Comparison of ENCODE assay signal across 14 mouse cellular contexts in the genomic region with DNA sequence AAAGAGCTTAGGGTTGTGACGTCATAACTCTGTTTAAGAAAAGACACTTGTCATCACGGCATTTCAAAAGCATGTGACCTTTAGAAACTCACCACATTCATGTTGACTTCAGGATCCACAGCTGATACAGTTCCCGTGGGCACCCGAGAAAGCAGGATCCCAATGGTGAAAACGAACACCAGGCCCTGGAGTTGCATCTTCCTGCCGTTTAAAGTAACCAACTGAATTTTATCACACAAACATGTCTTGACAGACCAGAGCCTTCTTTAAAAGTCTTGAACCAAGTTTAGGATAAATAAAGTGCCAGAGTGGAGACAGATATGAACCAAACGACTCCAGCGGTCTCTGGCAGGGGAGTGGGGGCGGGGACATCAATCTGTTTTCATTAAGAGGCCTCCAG. TPM values are rescaled to one million over a fixed set of nuclear protein-coding genes. Genes with fewer than 3 reads are reported as not detected.
DNase-seq lines count a peak whose midpoint lies in the region; ATAC-seq and TF ChIP-seq lines count a peak whose summit lies in the region.
"Had no signal": no experiment of that assay in that cellular context is flagged by ENCODE, and none has a peak within 500 bp of the region (broad histone marks: within the 10 kb centered on the region; RNA-seq: fewer than 3 reads in every experiment).

No protein-coding gene starts in this region.

- DNase-seq in CD4-positive, CD25-positive, alpha-beta regulatory T cell, adult 2 months (ENCODE audit: low read depth, low spot score): peak; percentile 28
- no peak for DNase-seq in intestine, embryonic 14.5 days (ENCODE audit: low spot score)
- DNase-seq in lung, postnatal 0 days (ENCODE audit: low spot score): no peak
- DNase-seq in lung, postnatal 10 days: no peak
- DNase-seq in urinary bladder, adult 2 months (ENCODE audit: low spot score): no peak
- DNase-seq: cerebellum, adult 18-20 months; kidney, adult 8-10 months had no signal

- no peaks in the 10 kb centered on the region for H3K9me3 ChIP-seq in intestine, embryonic 14.5 days (ENCODE audit: control insufficient read depth, low read length)
- no peaks in the 10 kb centered on the region for H3K9me3 ChIP-seq in intestine, embryonic 16.5 days (ENCODE audit: control insufficient read depth, low read length)
- H3K9me3 ChIP-seq in lung, postnatal 0 days (ENCODE audit: low read length): no peaks in the 10 kb centered on the region
- H3K9me3 ChIP-seq in liver, embryonic 12.5 days (replicated peaks): no peaks in the 10 kb centered on the region
- H3K9me3 ChIP-seq: embryonic facial prominence, embryonic 12.5 days; forebrain, embryonic 10.5 days; hindbrain, embryonic 13.5 days had no signal

- peak overlapping the region; percentile 23 for H3K4me2 ChIP-seq in intestine, embryonic 14.5 days (ENCODE audit: low read length)
- H3K4me2 ChIP-seq in intestine, embryonic 16.5 days (ENCODE audit: low read depth, low read length): no peak overlapping the region
- peak overlapping the region; percentile 18; the same call in 1 of the 2 replicates for H3K4me2 ChIP-seq in lung, postnatal 0 days (replicated peaks; ENCODE audit: low read depth, low read length)
- peak overlapping the region; percentile 12; the same call in 1 of the 2 replicates for H3K4me2 ChIP-seq in liver, embryonic 12.5 days
- H3K4me2 ChIP-seq: embryonic facial prominence, embryonic 12.5 days; hindbrain, embryonic 13.5 days had no signal

- no peak for TF ChIP-seq EP300 in lung, postnatal 0 days (IDR thresholded peaks at IDR 0.05)

- H3K27me3 ChIP-seq in intestine, embryonic 14.5 days (replicated peaks; ENCODE audit: control insufficient read depth, insufficient read depth, low read length): no peaks in the 10 kb centered on the region
- H3K27me3 ChIP-seq in intestine, embryonic 16.5 days (replicated peaks; ENCODE audit: control insufficient read depth, insufficient read depth, low read length): no peaks in the 10 kb centered on the region
- no peaks in the 10 kb centered on the region for H3K27me3 ChIP-seq in lung, postnatal 0 days (replicated peaks; ENCODE audit: insufficient read depth, low read length)
- H3K27me3 ChIP-seq in liver, embryonic 12.5 days (replicated peaks): no peaks in the 10 kb centered on the region
- H3K27me3 ChIP-seq: embryonic facial prominence, embryonic 12.5 days; hindbrain, embryonic 13.5 days; Patski had no signal

- no peak overlapping the region for H3K27ac ChIP-seq in intestine, embryonic 14.5 days (ENCODE audit: low read depth)
- H3K27ac ChIP-seq in intestine, embryonic 16.5 days (ENCODE audit: low read length): no peak overlapping the region
- no peak overlapping the region for H3K27ac ChIP-seq in lung, postnatal 0 days (ENCODE audit: low read length)
- no peak overlapping the region for H3K27ac ChIP-seq in liver, embryonic 12.5 days
- H3K27ac ChIP-seq: embryonic facial prominence, embryonic 12.5 days; forebrain, embryonic 10.5 days; hindbrain, embryonic 13.5 days had no signal

- H3K4me3 ChIP-seq in intestine, embryonic 14.5 days (ENCODE audit: low read depth, low read length): no peak overlapping the region
- no peak overlapping the region for H3K4me3 ChIP-seq in intestine, embryonic 16.5 days (ENCODE audit: low read length)
- no peak overlapping the region for H3K4me3 ChIP-seq in lung, postnatal 0 days (ENCODE audit: low read depth, low read length)
- no peak overlapping the region for H3K4me3 ChIP-seq in liver, embryonic 12.5 days
- H3K4me3 ChIP-seq: embryonic facial prominence, embryonic 12.5 days; forebrain, embryonic 10.5 days; hindbrain, embryonic 13.5 days had no signal

- TF ChIP-seq CTCF in lung, postnatal 0 days (IDR thresholded peaks at IDR 0.05): no peak

- H3K9ac ChIP-seq in intestine, embryonic 14.5 days (ENCODE audit: low read length): no peak overlapping the region
- no peak overlapping the region for H3K9ac ChIP-seq in intestine, embryonic 16.5 days (ENCODE audit: low read depth, low read length)
- no peak overlapping the region for H3K9ac ChIP-seq in lung, postnatal 0 days (replicated peaks; ENCODE audit: low read depth)
- H3K9ac ChIP-seq in liver, embryonic 12.5 days: no peak overlapping the region
- H3K9ac ChIP-seq: embryonic facial prominence, embryonic 12.5 days; hindbrain, embryonic 13.5 days had no signal

- 19% methylated on average over 9 of the region's 9 CpGs for WGBS in intestine, embryonic 14.5 days
- 40% methylated on average over 9 of the region's 9 CpGs for WGBS in intestine, embryonic 16.5 days
- WGBS in lung, postnatal 0 days: 44% methylated on average over 9 of the region's 9 CpGs
- WGBS in liver, embryonic 12.5 days (ENCODE audit: insufficient replicate concordance): 58% methylated on average over 9 of the region's 9 CpGs

- peaks cover 13% of the 10 kb centered on the region for H3K4me1 ChIP-seq in intestine, embryonic 14.5 days (replicated peaks; ENCODE audit: control insufficient read depth, insufficient read depth, low read length)
- peaks cover 6% of the 10 kb centered on the region; the same call in 1 of the 2 replicates for H3K4me1 ChIP-seq in intestine, embryonic 16.5 days (ENCODE audit: control insufficient read depth, insufficient read depth, low read length)
- no peaks in the 10 kb centered on the region for H3K4me1 ChIP-seq in lung, postnatal 0 days (ENCODE audit: insufficient read depth, low read depth, low read length)
- H3K4me1 ChIP-seq in liver, embryonic 12.5 days: peaks cover 25% of the 10 kb centered on the region

- H3K36me3 ChIP-seq in intestine, embryonic 14.5 days (ENCODE audit: control insufficient read depth, insufficient read depth, low read length): peaks cover 10% of the 10 kb centered on the region
- H3K36me3 ChIP-seq in intestine, embryonic 16.5 days (ENCODE audit: control insufficient read depth, insufficient read depth, low read length): no peaks in the 10 kb centered on the region
- no peaks in the 10 kb centered on the region for H3K36me3 ChIP-seq in lung, postnatal 0 days (ENCODE audit: insufficient read depth, low read length)
- H3K36me3 ChIP-seq in liver, embryonic 12.5 days: peaks cover 9% of the 10 kb centered on the region; the same call in 1 of the 2 replicates

- ATAC-seq in CD4-positive, CD25-positive, alpha-beta regulatory T cell, adult 4 months: no peak
- no peak for ATAC-seq in intestine, embryonic 14.5 days (replicated peaks; ENCODE audit: low FRiP score, low TSS enrichment, low read depth)
- no peak for ATAC-seq in intestine, embryonic 16.5 days
- ATAC-seq in lung, postnatal 0 days: no peak
- ATAC-seq in liver, embryonic 12.5 days: no peak
- ATAC-seq: Patski had no signal

RNA-seq across cellular contexts. Expression of gene Lipa, which starts 2.6 kb away (rescaled TPM):
- polyA plus RNA-seq in CD4-positive, CD25-positive, alpha-beta regulatory T cell, adult 4 months (2017; shearing (Covaris generic)): 100 to 1,000 TPM; 100 to 102 TPM
- polyA plus RNA-seq in intestine, embryonic 14.5 days (2014; fragmentation: Nextera tagmentation; extraction: Ambion mirVana): 28.2 and 31.3 TPM in 2 replicates
- 39.9 and 42.2 TPM in 2 replicates for polyA plus RNA-seq in intestine, embryonic 16.5 days (2015; fragmentation: Nextera tagmentation; extraction: Ambion mirVana)
- polyA plus RNA-seq in lung, postnatal 0 days (2015; fragmentation: Nextera tagmentation; extraction: Ambion mirVana): 46.4 and 54.9 TPM in 2 replicates
- polyA plus RNA-seq in liver, embryonic 12.5 days (2016; fragmentation: Nextera tagmentation; extraction: Ambion mirVana): 33.4 and 35.0 TPM in 2 replicates
- 34.7 and 34.8 TPM in 2 replicates for polyA plus RNA-seq in urinary bladder, adult 2 months (2012; rRNA removed)

RNA-seq across cellular contexts. Expression of gene Ifit2, which starts 25.8 kb away (rescaled TPM):
- polyA plus RNA-seq in CD4-positive, CD25-positive, alpha-beta regulatory T cell, adult 4 months (2017; shearing (Covaris generic)): 10 to 100 TPM; 28.5 to 31.7 TPM
- 8.9 and 10.3 TPM in 2 replicates for polyA plus RNA-seq in intestine, embryonic 14.5 days (2014; fragmentation: Nextera tagmentation; extraction: Ambion mirVana)
- 5.7 and 5.8 TPM in 2 replicates for polyA plus RNA-seq in intestine, embryonic 16.5 days (2015; fragmentation: Nextera tagmentation; extraction: Ambion mirVana)
- polyA plus RNA-seq in lung, postnatal 0 days (2015; fragmentation: Nextera tagmentation; extraction: Ambion mirVana): 9.1 and 10.7 TPM in 2 replicates
- polyA plus RNA-seq in liver, embryonic 12.5 days (2016; fragmentation: Nextera tagmentation; extraction: Ambion mirVana): 2.9 and 3.1 TPM in 2 replicates
- polyA plus RNA-seq in urinary bladder, adult 2 months (2012; rRNA removed): 7.8 and 8.4 TPM in 2 replicates

RNA-seq across cellular contexts. Expression of gene Ch25h, which starts 49.7 kb away (rescaled TPM):
- polyA plus RNA-seq in CD4-positive, CD25-positive, alpha-beta regulatory T cell, adult 4 months (2017; shearing (Covaris generic)): not detected
- 3.2 and 3.3 TPM in 2 replicates for polyA plus RNA-seq in intestine, embryonic 14.5 days (2014; fragmentation: Nextera tagmentation; extraction: Ambion mirVana)
- 3.6 and 4.0 TPM in 2 replicates for polyA plus RNA-seq in intestine, embryonic 16.5 days (2015; fragmentation: Nextera tagmentation; extraction: Ambion mirVana)
- polyA plus RNA-seq in lung, postnatal 0 days (2015; fragmentation: Nextera tagmentation; extraction: Ambion mirVana): 1.2 and 1.7 TPM in 2 replicates
- 0.43 and 0.97 TPM in 2 replicates for polyA plus RNA-seq in liver, embryonic 12.5 days (2016; fragmentation: Nextera tagmentation; extraction: Ambion mirVana)
- polyA plus RNA-seq in urinary bladder, adult 2 months (2012; rRNA removed): 6.3 and 6.7 TPM in 2 replicates
- polyA plus RNA-seq: Patski had no signal

RNA-seq across cellular contexts. Expression of gene Ifit3, which starts 58.7 kb away (rescaled TPM):
- polyA plus RNA-seq in CD4-positive, CD25-positive, alpha-beta regulatory T cell, adult 4 months (2017; shearing (Covaris generic)): 10 to 100 TPM; 47.4 to 70.7 TPM
- 0.60 and 0.90 TPM in 2 replicates for polyA plus RNA-seq in intestine, embryonic 14.5 days (2014; fragmentation: Nextera tagmentation; extraction: Ambion mirVana)
- 0.70 and 1.6 TPM in 2 replicates for polyA plus RNA-seq in intestine, embryonic 16.5 days (2015; fragmentation: Nextera tagmentation; extraction: Ambion mirVana)
- polyA plus RNA-seq in lung, postnatal 0 days (2015; fragmentation: Nextera tagmentation; extraction: Ambion mirVana): 7.1 and 9.6 TPM in 2 replicates
- polyA plus RNA-seq in liver, embryonic 12.5 days (2016; fragmentation: Nextera tagmentation; extraction: Ambion mirVana): 0.60 and 0.69 TPM in 2 replicates
- 29.5 and 44.7 TPM in 2 replicates for polyA plus RNA-seq in urinary bladder, adult 2 months (2012; rRNA removed)
